Mouse (Mus musculus) thymus, adult 2 months (tissue): Measurements from ENCODE around the gene Tmc8. TPM values are rescaled to one million over a fixed set of nuclear protein-coding genes. Genes with fewer than 3 reads are reported as not detected.

Experiments
- DNase-seq: peaks from one replicate; pipeline ENCODE4 v3.0.0; 2021
- H3K27ac ChIP-seq: fragments of 200-500 bp; 2 replicates; pipeline ENCODE4 v1.5.1; 2012; ENCODE audit warnings: low read length, control low read depth; ENCODE audit not compliant: control insufficient read depth, insufficient read depth
- H3K27me3 ChIP-seq: fragments of 200-500 bp; 2 replicates; pipeline ENCODE4 v1.6.1; 2012; ENCODE audit warnings: mild to moderate bottlenecking, low read length, moderate library complexity, mixed read lengths; ENCODE audit not compliant: control insufficient read depth, insufficient read depth
- H3K36me3 ChIP-seq: fragments of 200-500 bp; 2 replicates; pipeline ENCODE4 v1.6.1; 2012; ENCODE audit warnings: mild to moderate bottlenecking, low read length, moderate library complexity; ENCODE audit not compliant: control insufficient read depth, insufficient read depth
- H3K4me1 ChIP-seq: fragments of 200-500 bp; replicated peaks from 2 replicates; pipeline ENCODE4 v1.6.1; 2012; ENCODE audit warnings: low read length; ENCODE audit not compliant: control insufficient read depth, insufficient read depth
- H3K4me3 ChIP-seq: fragments of 200-500 bp; 2 replicates; pipeline ENCODE4 v1.5.1; 2012; ENCODE audit warnings: mild to moderate bottlenecking, low read length, control low read depth, moderate library complexity; ENCODE audit not compliant: control insufficient read depth, insufficient read depth
- CTCF ChIP-seq: fragments of 200-500 bp; IDR thresholded peaks from 2 replicates; pipeline ENCODE4 v1.5.1; 2012; ENCODE audit warnings: mild to moderate bottlenecking, control low read depth, low read length, moderate library complexity, borderline replicate concordance; ENCODE audit not compliant: control insufficient read depth, poor library complexity, insufficient read depth; ENCODE audit errors: extremely low read depth
- POLR2A ChIP-seq: fragments of 200-500 bp; IDR thresholded peaks from 2 replicates; pipeline ENCODE4 v1.6.1; 2012; ENCODE audit warnings: mild to moderate bottlenecking, low read length, control low read depth, moderate library complexity; ENCODE audit not compliant: control insufficient read depth, poor library complexity, insufficient read depth; ENCODE audit errors: extremely low read depth
- WGBS: fragments of 180-500 bp; shearing (Covaris S2); methylation state at CpG from one replicate; pipeline ENCODE4 v1.1.7; 2018; 5-methylcytosine and 5-hydroxymethylcytosine counted together
- polyA plus RNA-seq: library from polyadenylated mRNA; depleted of rRNA; stranded (reverse); fragments of >200 nt; gene quantifications from 2 replicates; pipeline ENCODE4 v1.2.3, GENCODE M21; 2012

Gene Tmc8
- polyA plus RNA-seq, 1 experiment, result 388 TPM

GRCm38 (mm10) chr11:117777111-117777510 lies 4.8 kb upstream of the Tmc8 start:
- TF ChIP-seq POLR2A, result no peak
- no peak for TF ChIP-seq CTCF
- H3K4me3 ChIP-seq, result no peak overlapping the region
- DNase-seq, result peak; percentile 45
- peaks cover 23% of the 10 kb centered on the region for H3K36me3 ChIP-seq
- H3K27ac ChIP-seq, result peak overlapping the region; percentile 85
- no peaks in the 10 kb centered on the region for H3K27me3 ChIP-seq
- peaks cover 44% of the 10 kb centered on the region for H3K4me1 ChIP-seq
- 19% methylated on average over 5 of the region's 5 CpGs for WGBS

- Histone ChIP-seq H3K36me3 (peaks cover 23% of the 10 kb centered on the region), H3K4me3 (no peak overlapping the region), H3K4me1 (peaks cover 44% of the 10 kb centered on the region), H3K27me3 (no peaks in the 10 kb centered on the region), H3K27ac (peak overlapping the region; percentile 85)
- no peak for TF ChIP-seq CTCF
- no peak for TF ChIP-seq POLR2A
- WGBS, result 98% methylated on average over 11 of the region's 11 CpGs
- no peak for DNase-seq
Measured at GRCm38 (mm10) chr11:117778031-117778430, 3.8 kb upstream of the Tmc8 start.

GRCm38 (mm10) chr11:117778851-117779433 lies 2.9 kb upstream of the Tmc8 start:
- DNase-seq, result no peak
- Histone ChIP-seq H3K4me3 (peak overlapping the region; percentile 99), H3K36me3 (peaks cover 18% of the 10 kb centered on the region), H3K4me1 (peaks cover 51% of the 10 kb centered on the region), H3K27me3 (no peaks in the 10 kb centered on the region), H3K27ac (peak overlapping the region; percentile 99)
- 45% methylated on average over 12 of the region's 12 CpGs for WGBS
- TF ChIP-seq CTCF, result no peak

- peak; percentile 58 for DNase-seq
- peaks cover 13% of the 10 kb centered on the region for H3K36me3 ChIP-seq
- WGBS, result under 1% methylated on average over 38 of the region's 38 CpGs
Measured at GRCm38 (mm10) chr11:117779434-117780198, 2.3 kb upstream of the Tmc8 start.

GRCm38 (mm10) chr11:117780199-117780515 lies 1.7 kb upstream of the Tmc8 start:
- no peak for DNase-seq
- peaks cover 56% of the 10 kb centered on the region for H3K4me1 ChIP-seq
- no peak for TF ChIP-seq POLR2A
- no peak for TF ChIP-seq CTCF
- peak overlapping the region; percentile 99 for H3K4me3 ChIP-seq
- no peaks in the 10 kb centered on the region for H3K27me3 ChIP-seq
- H3K27ac ChIP-seq, result peak overlapping the region; percentile 99
- H3K36me3 ChIP-seq, result peaks cover 13% of the 10 kb centered on the region
- 0% methylated on average over 17 of the region's 17 CpGs for WGBS

More at GRCm38 (mm10) chr11:117779434-117780198, 2.3 kb upstream of the Tmc8 start:
- Histone ChIP-seq H3K4me1 (peaks cover 51% of the 10 kb centered on the region), H3K4me3 (peak overlapping the region; percentile 99), H3K27me3 (no peaks in the 10 kb centered on the region), H3K27ac (peak overlapping the region; percentile 99)
- no peak for TF ChIP-seq CTCF
- TF ChIP-seq POLR2A, result 0 out of 2 replicates have a peak, but pooled peaks have one; percentile 29

- Histone ChIP-seq H3K4me1 (peaks cover 58% of the 10 kb centered on the region), H3K27me3 (no peaks in the 10 kb centered on the region), H3K36me3 (peaks cover 12% of the 10 kb centered on the region), H3K4me3 (peak overlapping the region; percentile 99), H3K27ac (peak overlapping the region; percentile 99)
- DNase-seq, result peak; percentile 93
- under 1% methylated on average over 19 of the region's 19 CpGs for WGBS
- TF ChIP-seq POLR2A (peak; percentile 68; the same call in 1 of the 2 replicates), CTCF (0 out of 2 replicates have a peak, but pooled peaks have one; percentile 34)
Measured at GRCm38 (mm10) chr11:117780582-117781111, 1.2 kb upstream of the Tmc8 start.
